Mouse (Mus musculus) heart, postnatal 0 days (tissue): ENCODE results near the gene Copz2.

Source experiments
- CTCF ChIP-seq: IDR thresholded peaks from 2 replicates; pipeline ENCODE4 v1.5.1; 2016; ENCODE audit warnings: antibody characterized with exemption, control low read depth, low read depth
- EP300 ChIP-seq: IDR thresholded peaks from 2 replicates; pipeline ENCODE4 v1.6.1; 2016; ENCODE audit warnings: antibody characterized with exemption, low read depth

DNA sequence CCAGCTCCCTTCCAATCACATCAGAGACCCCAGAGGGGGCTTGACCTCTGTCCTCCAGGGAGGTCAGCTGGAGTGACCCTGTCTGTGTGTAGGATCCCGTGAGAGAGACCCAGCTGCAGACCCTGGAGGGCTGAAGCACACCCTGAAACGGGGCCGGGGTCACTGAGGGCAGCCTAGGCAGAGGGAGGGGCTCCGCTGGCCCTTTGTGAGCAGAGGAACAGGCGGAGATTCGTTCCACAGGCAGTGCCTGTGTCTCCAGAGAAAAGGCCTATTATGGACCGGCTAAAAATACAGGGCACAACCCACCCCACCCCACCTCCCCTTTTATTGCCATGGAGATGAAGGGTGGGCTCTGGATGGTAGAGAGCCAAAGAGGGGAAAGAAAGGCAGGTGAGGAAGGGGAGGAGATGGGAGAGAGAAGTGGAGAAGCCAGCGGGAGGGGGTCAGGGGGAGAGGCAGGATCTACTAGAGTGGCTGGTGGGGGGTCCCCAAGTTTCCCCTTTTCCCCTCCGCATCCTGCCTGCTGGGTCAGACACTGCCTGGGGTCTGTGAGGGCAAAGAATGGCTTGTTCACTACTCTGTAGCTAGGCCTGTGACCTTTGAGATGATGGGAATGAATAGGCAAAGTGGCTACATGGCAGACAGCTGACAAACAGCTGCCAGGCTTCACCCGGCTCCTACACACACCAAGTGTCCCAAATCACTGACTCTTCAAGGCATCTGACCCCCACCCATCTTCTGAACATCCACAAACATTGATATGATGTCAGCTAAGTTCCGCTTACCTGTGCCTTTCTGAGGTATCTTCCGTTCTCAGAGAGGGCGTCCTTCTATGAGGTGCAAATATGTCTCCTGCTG lies 50.0 kb downstream of the Copz2 start:
- TF ChIP-seq EP300 = no peak
- no peak for TF ChIP-seq CTCF
